Mouse (Mus musculus) layer of hippocampus, adult 8-10 months (tissue): Measurements from ENCODE around the gene Aqp9. TPM values are rescaled to one million over a fixed set of nuclear protein-coding genes. Genes with fewer than 3 reads are reported as not detected.
"Not testable (repeated sequence)": the region's sequence is repeated elsewhere in the genome, so short reads cannot be mapped to it uniquely, and the experiment has no call there.

Experiments
- DNase-seq, 2 experiments: peaks; one replicate each; pipeline ENCODE4 v3.0.0; 2022; ENCODE audit warnings: low spot score in 2 of 2
- total RNA-seq, 4 experiments: library from RNA; stranded (reverse); gene quantifications; 2 replicates each; pipeline ENCODE4 v1.2.4; 2022

Gene Aqp9
- total RNA-seq, 4 experiments from 2014 or later, result 1.3 to 4.0 (median 3.1) TPM

DNA sequence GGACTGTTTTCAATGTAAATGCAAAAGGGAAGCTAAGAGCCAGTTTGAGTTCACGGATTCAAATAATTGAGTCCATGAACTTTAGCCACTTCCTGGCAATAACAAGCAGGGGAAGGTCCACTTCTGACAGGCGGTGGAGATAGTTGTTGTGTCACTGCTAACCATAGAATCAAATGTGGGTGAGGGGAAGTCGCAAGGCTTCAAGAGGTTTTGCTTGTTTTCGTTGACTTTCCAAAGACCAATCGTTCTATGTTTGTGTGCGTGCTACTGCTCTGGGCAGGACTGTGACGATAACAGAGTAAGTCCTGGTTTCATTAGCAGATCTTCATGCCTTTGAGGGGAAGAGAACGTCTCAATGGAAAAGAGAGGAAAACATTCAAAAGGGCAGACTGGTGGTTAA is 28.3 kb downstream of the Aqp9 start:
- DNase-seq, result no peak

DNA sequence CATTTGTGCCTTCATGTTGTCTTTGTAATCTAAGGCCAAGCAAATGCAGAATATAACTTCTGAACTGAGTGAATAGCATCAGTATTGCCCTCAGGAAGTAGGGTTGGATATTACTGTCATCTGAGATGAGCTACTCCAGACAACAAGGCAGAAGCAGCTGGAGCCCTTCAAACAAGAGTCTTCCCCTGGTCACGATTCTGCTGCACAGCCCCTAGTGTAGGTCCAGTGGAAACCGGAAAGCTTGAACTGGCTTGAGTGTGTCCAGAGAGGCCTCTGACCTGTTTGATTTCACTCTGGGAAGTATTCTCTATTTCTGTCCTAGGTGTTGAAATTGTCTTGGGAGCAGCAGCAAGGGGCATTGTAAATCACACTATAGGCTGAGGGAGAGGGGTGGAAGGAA is 29.5 kb downstream of the Aqp9 start:
- no peak for DNase-seq

DNA sequence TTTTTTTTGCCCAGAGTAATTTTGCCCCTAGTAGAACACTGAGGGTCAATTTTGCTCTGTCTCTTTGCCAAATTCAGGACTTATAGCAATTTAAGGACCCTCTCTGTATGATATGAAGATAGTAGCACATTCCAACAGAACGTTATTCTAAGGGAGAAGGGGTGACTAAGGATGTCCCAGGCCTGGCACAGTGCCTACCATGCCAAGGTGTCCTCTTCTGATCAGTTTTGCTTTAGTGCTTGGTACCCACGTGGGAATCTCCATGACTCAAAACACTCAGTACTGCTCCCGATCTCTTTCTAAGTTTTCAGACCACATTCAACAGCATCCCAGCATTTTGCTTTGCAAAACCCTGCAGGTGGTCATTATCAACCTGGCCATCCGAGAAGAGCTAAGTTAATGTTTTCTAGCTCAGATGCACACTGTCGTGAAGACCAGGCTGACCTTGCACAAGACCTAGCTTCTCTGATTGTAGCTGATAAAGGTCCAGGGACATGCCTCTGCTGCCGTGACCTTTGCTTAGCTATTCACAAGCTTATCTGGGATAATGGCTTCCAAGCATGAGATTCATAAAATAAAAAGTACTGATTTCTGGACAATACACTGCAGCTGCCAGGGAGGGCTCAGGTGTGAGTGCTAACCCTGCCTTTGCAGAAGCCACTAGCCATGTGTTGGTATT is 31.1 kb downstream of the Aqp9 start:
- no peak for DNase-seq

DNA sequence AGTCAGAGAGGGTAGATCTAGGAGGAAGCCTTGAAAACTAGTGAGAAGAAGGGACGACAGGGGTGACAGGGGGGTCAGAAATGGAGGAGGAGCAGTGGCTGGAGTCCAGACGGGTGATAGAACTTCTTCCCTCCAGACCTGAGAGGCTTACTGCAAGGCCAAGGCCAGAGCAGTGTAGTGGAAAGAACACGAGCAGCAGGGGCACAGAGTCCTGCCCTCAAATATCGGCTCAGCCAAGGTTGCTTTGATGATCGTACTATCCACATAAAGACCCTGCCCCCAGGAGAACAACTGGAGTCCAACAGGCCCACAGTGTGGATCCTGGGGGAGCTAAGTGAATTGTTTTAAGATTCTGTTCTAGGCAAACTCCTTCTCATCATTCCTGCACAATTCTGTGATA is 33.4 kb downstream of the Aqp9 start:
- DNase-seq, result no peak

- no peak for DNase-seq
Measured at GRCm38 (mm10) chr9:71133190-71133589, 35.3 kb downstream of the Aqp9 start.

GRCm38 (mm10) chr9:71131822-71132221 is 36.7 kb downstream of the Aqp9 start:
- DNase-seq, result no peak

GRCm38 (mm10) chr9:71128911-71129310 is 39.6 kb downstream of the Aqp9 start:
- DNase-seq, result peak; percentile 20 to 66

- peak in 1 of 2 experiments; percentile 17 for DNase-seq
Measured at GRCm38 (mm10) chr9:71126205-71126604, 42.3 kb downstream of the Aqp9 start.

GRCm38 (mm10) chr9:71123095-71123494 is 45.4 kb downstream of the Aqp9 start:
- not testable (repeated sequence) for DNase-seq

DNA sequence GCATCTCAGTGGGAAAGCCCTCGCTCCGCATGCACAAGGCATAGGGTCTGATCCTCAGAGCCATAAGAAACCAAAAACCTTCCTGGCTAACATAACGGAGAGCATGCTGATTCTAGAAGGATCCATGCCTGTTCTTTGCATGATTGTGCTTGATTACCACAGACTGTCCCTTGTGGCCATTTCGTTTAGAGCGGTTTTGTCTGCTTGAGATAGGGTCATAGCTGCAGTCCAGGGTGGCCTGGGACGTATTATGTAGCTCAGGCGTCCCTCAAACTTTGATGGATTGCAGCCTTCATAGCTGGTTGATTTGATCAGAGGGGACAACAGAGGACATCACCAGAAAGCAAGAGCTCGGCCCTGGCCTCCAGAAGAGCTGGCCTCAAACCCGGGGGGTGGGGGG is 47.6 kb downstream of the Aqp9 start:
- DNase-seq, result no peak

- no peak for DNase-seq
Measured at GRCm38 (mm10) chr9:71113166-71113565, 55.3 kb downstream of the Aqp9 start.

DNA sequence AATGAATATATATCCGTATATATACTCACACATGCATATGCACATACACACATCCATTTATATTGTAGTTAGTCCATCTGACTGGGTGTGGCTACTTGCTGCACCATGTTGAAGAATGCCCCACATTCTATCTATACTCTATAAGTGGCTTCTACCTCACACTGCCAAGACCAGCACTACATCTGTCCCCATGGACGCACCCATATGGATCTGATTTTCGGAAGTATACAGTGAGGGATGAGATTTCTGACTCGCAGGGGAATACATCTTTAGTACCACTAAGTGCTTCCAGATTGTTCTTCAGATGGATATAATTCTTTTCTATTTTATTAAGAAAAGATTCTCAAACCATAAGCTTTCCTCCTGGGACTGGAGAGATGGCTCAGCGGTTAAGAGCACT is 65.0 kb downstream of the Aqp9 start:
- DNase-seq, result no peak

DNA sequence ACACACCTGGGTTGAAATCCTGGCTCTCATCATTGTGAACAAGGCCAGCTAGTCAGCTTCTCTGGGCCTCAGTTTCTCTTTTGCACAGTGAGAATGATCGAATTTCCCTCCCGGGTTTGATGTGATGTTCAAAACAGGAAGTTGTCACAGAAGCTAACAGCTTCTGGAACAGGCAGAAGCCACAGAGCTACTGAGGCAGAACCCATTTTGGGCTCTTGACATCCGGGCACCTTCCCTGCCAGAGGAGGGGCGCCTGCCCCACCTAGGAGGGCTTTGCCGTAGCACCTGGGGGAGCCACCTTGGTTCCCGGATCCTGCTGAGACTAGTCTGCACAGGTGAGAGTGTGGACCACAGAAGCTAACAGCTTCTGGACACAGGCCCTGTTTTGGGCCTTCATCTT is 74.4 kb downstream of the Aqp9 start:
- no peak for DNase-seq

- DNase-seq, result no peak
Measured at GRCm38 (mm10) chr9:71092038-71092437, 76.4 kb downstream of the Aqp9 start.

DNA sequence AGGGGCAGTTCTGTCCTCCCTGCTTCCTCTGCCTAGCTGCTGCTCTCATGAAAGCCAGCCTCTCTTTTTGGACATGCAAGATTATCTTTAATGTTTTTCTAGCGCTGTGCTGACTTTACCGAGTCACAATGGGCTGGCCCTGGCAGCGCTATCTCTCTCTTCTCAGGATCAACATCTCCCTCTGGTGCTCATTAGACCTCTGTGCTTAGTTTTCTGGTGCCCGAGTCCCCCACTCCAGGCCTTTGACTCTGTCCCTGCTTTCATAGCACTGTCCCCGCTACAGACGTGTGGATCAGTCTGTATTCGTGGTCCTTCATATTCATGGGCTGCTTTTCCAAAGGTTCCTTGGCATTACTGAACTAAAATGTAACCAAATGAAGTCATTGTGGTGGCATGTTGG is 89.3 kb downstream of the Aqp9 start:
- no peak for DNase-seq

- peak in 1 of 2 experiments; percentile 30 for DNase-seq
Measured at GRCm38 (mm10) chr9:71077251-71077825, 91.1 kb downstream of the Aqp9 start.

DNA sequence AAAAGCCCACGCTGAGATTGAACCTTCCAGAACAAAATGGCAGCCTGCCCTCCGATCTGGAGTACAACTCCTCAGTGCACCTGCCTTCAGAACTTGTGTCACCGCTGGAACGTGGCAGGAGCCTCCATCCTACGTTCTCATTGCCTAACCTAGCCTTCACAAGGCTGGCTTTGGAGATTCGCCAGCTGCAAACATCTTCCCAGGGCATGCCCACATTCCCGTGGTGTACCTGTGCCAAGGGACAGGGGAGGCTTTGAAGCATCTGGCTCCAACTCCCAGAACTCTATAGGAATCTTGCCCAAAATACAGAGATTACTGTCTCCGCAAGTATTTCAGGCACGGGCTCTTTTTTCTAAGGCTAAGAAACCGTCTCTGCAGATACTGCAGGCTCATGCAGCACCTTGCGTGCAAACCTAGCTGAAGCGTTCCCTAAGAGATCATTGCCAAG is 92.3 kb downstream of the Aqp9 start:
- DNase-seq, result peak; percentile 44 to 55

DNA sequence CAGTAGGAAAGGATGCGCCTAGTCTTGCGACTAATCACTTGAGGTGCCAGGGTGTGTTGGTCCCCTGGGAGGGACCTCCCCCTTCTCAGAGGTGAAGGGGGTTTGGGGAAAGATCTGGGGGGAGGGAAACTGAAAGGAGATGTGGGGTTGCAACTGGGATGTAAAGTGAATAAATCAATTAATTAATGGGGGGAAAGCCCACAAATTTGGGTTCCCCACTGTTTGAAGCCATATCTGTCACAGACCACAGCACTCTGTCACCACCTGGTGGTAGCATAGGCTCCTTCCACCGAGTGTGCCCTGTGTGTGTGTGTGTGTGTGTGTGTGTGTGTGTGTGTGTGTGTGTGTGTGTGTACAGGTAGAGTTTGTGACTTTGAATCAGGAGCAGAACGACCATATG is 94.7 kb downstream of the Aqp9 start:
- DNase-seq, result no peak

DNA sequence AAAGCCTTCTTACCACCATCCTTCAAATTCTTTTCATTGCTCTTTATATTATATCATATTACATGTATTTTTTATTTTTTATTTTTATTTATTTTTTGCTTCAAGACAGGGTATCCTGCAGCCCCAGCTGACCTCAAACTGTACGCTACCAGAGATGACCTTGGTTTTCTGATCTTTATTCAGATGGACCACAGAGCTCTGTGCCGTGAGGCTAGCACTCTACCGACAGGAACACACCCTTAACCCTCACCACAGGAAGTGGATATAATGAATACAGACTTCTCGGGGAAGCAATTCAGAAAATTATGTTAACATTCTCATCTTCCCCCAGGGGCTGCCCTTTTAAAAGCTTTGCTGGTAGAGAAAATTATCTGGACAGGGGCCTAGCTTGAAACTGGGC is 95.4 kb downstream of the Aqp9 start:
- DNase-seq, result no peak

GRCm38 (mm10) chr9:71072502-71072901 is 96.0 kb downstream of the Aqp9 start:
- DNase-seq, result no peak

GRCm38 (mm10) chr9:71071581-71072330 is 96.7 kb downstream of the Aqp9 start:
- no peak for DNase-seq

- no peak for DNase-seq
Measured at GRCm38 (mm10) chr9:71070628-71071027, 97.9 kb downstream of the Aqp9 start.
